Comparison of ENCODE assay signal across 8 mouse cellular contexts in genomic region chr8:94822637-94823560, GRCm38 (mm10). TPM values are rescaled to one million over a fixed set of nuclear protein-coding genes. Genes with fewer than 3 reads are reported as not detected.
DNase-seq lines count a peak whose midpoint lies in the region; ATAC-seq and TF ChIP-seq lines count a peak whose summit lies in the region.

No protein-coding gene starts in this region.

- no peak overlapping the region for H3K4me3 ChIP-seq in G1E (ENCODE audit: low read depth, low read length)
- H3K4me3 ChIP-seq in cortical plate, adult 2 months (ENCODE audit: insufficient read depth, low read length): no peak overlapping the region
- H3K4me3 ChIP-seq in kidney, embryonic 15.5 days (replicated peaks): peak overlapping the region; percentile 9; the same call in 1 of the 2 replicates
- no peak overlapping the region for H3K4me3 ChIP-seq in lung, embryonic 14.5 days (ENCODE audit: low read depth, low read length)

- H3K9ac ChIP-seq in kidney, embryonic 15.5 days: no peak overlapping the region
- no peak overlapping the region for H3K9ac ChIP-seq in lung, embryonic 14.5 days

- no peaks in the 10 kb centered on the region; the same call in 1 of the 2 replicates for H3K27me3 ChIP-seq in G1E (ENCODE audit: insufficient read depth, low read length)
- no peaks in the 10 kb centered on the region for H3K27me3 ChIP-seq in kidney, embryonic 15.5 days
- no peaks in the 10 kb centered on the region for H3K27me3 ChIP-seq in lung, embryonic 14.5 days (ENCODE audit: insufficient read depth, low read length)

- no peaks in the 10 kb centered on the region for H3K9me3 ChIP-seq in G1E (replicated peaks)
- no peaks in the 10 kb centered on the region for H3K9me3 ChIP-seq in kidney, embryonic 15.5 days (replicated peaks)
- no peaks in the 10 kb centered on the region for H3K9me3 ChIP-seq in lung, embryonic 14.5 days (ENCODE audit: low read depth, low read length)

- peak overlapping the region; percentile 46 for H3K4me2 ChIP-seq in kidney, embryonic 15.5 days
- no peak overlapping the region for H3K4me2 ChIP-seq in lung, embryonic 14.5 days

- 46% methylated on average over 23 of the region's 23 CpGs for WGBS in kidney, embryonic 15.5 days
- WGBS in lung, embryonic 14.5 days: 80% methylated on average over 23 of the region's 23 CpGs

- peak; percentile 77 for ATAC-seq in G1E (ENCODE audit: extremely low read depth, insufficient number of reproducible peaks, low FRiP score, poor library complexity, severe bottlenecking)
- ATAC-seq in kidney, embryonic 15.5 days (replicated peaks; ENCODE audit: low FRiP score): peak; percentile 85
- peak; percentile 73; the same call in 1 of the 2 replicates for ATAC-seq in lung, embryonic 14.5 days (ENCODE audit: insufficient read depth)
- 0 out of 2 replicates have a peak, but pooled peaks have one; percentile 27 for ATAC-seq in neutrophil, adult 5-6 weeks (ENCODE audit: extremely low read depth, insufficient number of reproducible peaks, low FRiP score, poor library complexity, severe bottlenecking)

- peaks cover 97% of the 10 kb centered on the region for H3K36me3 ChIP-seq in G1E (replicated peaks)
- peaks cover 73% of the 10 kb centered on the region for H3K36me3 ChIP-seq in kidney, embryonic 15.5 days
- H3K36me3 ChIP-seq in lung, embryonic 14.5 days (ENCODE audit: insufficient read depth): peaks cover 69% of the 10 kb centered on the region

- DNase-seq in 3T3-L1 (ENCODE audit: low read depth, low spot score): peak; percentile 78
- DNase-seq in G1E (ENCODE audit: low spot score): peak; percentile 63
- DNase-seq in heart, adult 8-10 months (ENCODE audit: low spot score): peak; percentile 63
- peak; percentile 76 for DNase-seq in lung, embryonic 14.5 days
- peak; percentile 60 for DNase-seq in thymus, postnatal 14 days

- no peak for TF ChIP-seq POLR2A in cortical plate, adult 2 months (IDR thresholded peaks at IDR 0.05; ENCODE audit: extremely low read depth, insufficient read depth, low read length)

- H3K4me1 ChIP-seq in G1E (ENCODE audit: insufficient read depth, low read depth, low read length): peaks cover 12% of the 10 kb centered on the region
- no peaks in the 10 kb centered on the region for H3K4me1 ChIP-seq in cortical plate, adult 2 months (ENCODE audit: control insufficient read depth, insufficient read depth, low read length)
- peaks cover 12% of the 10 kb centered on the region for H3K4me1 ChIP-seq in kidney, embryonic 15.5 days
- H3K4me1 ChIP-seq in lung, embryonic 14.5 days (ENCODE audit: insufficient read depth): no peaks in the 10 kb centered on the region

- peak; percentile 52; the same call in 1 of the 2 replicates for TF ChIP-seq CTCF in G1E (IDR thresholded peaks at IDR 0.05; ENCODE audit: low read depth, low read length)
- peak; percentile 75 for TF ChIP-seq CTCF in cortical plate, adult 2 months (IDR thresholded peaks at IDR 0.05; ENCODE audit: extremely low read depth, insufficient read depth, low read length)
- TF ChIP-seq CTCF in lung, embryonic 14.5 days (IDR thresholded peaks at IDR 0.05; ENCODE audit: low read depth): peak; percentile 75

- H3K27ac ChIP-seq in cortical plate, adult 2 months (ENCODE audit: insufficient read depth, low read length): no peak overlapping the region
- H3K27ac ChIP-seq in kidney, embryonic 15.5 days: no peak overlapping the region
- H3K27ac ChIP-seq in lung, embryonic 14.5 days (ENCODE audit: low read depth): no peak overlapping the region

RNA-seq across cellular contexts. Expression of gene Ccl17, which starts 12.6 kb away (rescaled TPM):
- total RNA-seq in G1E (2014; fragmentation: Nextera tagmentation) (not detected in 2 replicates), G1E (2017) (not detected in 2 replicates)
- polyA plus RNA-seq in G1E (2012): not detected in 2 replicates
- 4.4 TPM in 2 replicates for polyA plus RNA-seq in cortical plate, adult 2 months (2012; rRNA removed)
- not detected for total RNA-seq in heart, adult 8-10 months (2022)
- polyA plus RNA-seq in kidney, embryonic 15.5 days (2015; fragmentation: Nextera tagmentation; extraction: Ambion mirVana): not detected in 2 replicates
- polyA plus RNA-seq in lung, embryonic 14.5 days (2014; fragmentation: Nextera tagmentation; extraction: Ambion mirVana): not detected in 2 replicates
- total RNA-seq in neutrophil, adult 5-6 weeks (2017): not detected in 2 replicates

RNA-seq across cellular contexts. Expression of gene Coq9, which starts 15.2 kb away (rescaled TPM):
- total RNA-seq in G1E (2014; fragmentation: Nextera tagmentation) (60.7 and 68.8 TPM in 2 replicates), G1E (2017) (38.2 and 49.3 TPM in 2 replicates)
- 109 and 133 TPM in 2 replicates for polyA plus RNA-seq in G1E (2012)
- 103 and 110 TPM in 2 replicates for polyA plus RNA-seq in cortical plate, adult 2 months (2012; rRNA removed)
- 100 to 1,000 TPM; 675 to 794 (median 735) TPM for total RNA-seq in heart, adult 8-10 months (2022)
- polyA plus RNA-seq in kidney, embryonic 15.5 days (2015; fragmentation: Nextera tagmentation; extraction: Ambion mirVana): 81.0 and 83.6 TPM in 2 replicates
- 58.3 and 61.0 TPM in 2 replicates for polyA plus RNA-seq in lung, embryonic 14.5 days (2014; fragmentation: Nextera tagmentation; extraction: Ambion mirVana)
- 29.4 and 29.7 TPM in 2 replicates for total RNA-seq in neutrophil, adult 5-6 weeks (2017)

RNA-seq across cellular contexts. Expression of gene Ciapin1, which starts 15.3 kb away (rescaled TPM):
- 56.3 and 75.9 TPM in 2 replicates for total RNA-seq in G1E (2014; fragmentation: Nextera tagmentation)
- 54.0 and 61.0 TPM in 2 replicates for total RNA-seq in G1E (2017)
- polyA plus RNA-seq in G1E (2012): 450 and 629 TPM in 2 replicates
- polyA plus RNA-seq in cortical plate, adult 2 months (2012; rRNA removed): 38.2 and 39.1 TPM in 2 replicates
- 10 to 100 TPM; 72.2 to 85.6 (median 78.5) TPM for total RNA-seq in heart, adult 8-10 months (2022)
- polyA plus RNA-seq in kidney, embryonic 15.5 days (2015; fragmentation: Nextera tagmentation; extraction: Ambion mirVana): 115 and 126 TPM in 2 replicates
- polyA plus RNA-seq in lung, embryonic 14.5 days (2014; fragmentation: Nextera tagmentation; extraction: Ambion mirVana): 96.0 and 105 TPM in 2 replicates
- 25.2 and 26.1 TPM in 2 replicates for total RNA-seq in neutrophil, adult 5-6 weeks (2017)

RNA-seq across cellular contexts. Expression of gene Polr2c, which starts 34.4 kb away (rescaled TPM):
- total RNA-seq in G1E (2014; fragmentation: Nextera tagmentation): 92.6 and 95.8 TPM in 2 replicates
- 65.5 and 66.1 TPM in 2 replicates for total RNA-seq in G1E (2017)
- polyA plus RNA-seq in G1E (2012): 18.5 and 33.8 TPM in 2 replicates
- polyA plus RNA-seq in cortical plate, adult 2 months (2012; rRNA removed): 108 and 117 TPM in 2 replicates
- total RNA-seq in heart, adult 8-10 months (2022): 10 to 100 TPM; 65.4 to 71.4 (median 68.7) TPM
- 155 and 157 TPM in 2 replicates for polyA plus RNA-seq in kidney, embryonic 15.5 days (2015; fragmentation: Nextera tagmentation; extraction: Ambion mirVana)
- polyA plus RNA-seq in lung, embryonic 14.5 days (2014; fragmentation: Nextera tagmentation; extraction: Ambion mirVana): 162 and 169 TPM in 2 replicates
- total RNA-seq in neutrophil, adult 5-6 weeks (2017): 34.4 and 38.9 TPM in 2 replicates

RNA-seq across cellular contexts. Expression of gene Cx3cl1, which starts 51.1 kb away (rescaled TPM):
- total RNA-seq in G1E (2014; fragmentation: Nextera tagmentation): not detected in 2 replicates
- total RNA-seq in G1E (2017): 0.06 and 0.38 TPM in 2 replicates
- not detected in 2 replicates for polyA plus RNA-seq in G1E (2012)
- 654 and 664 TPM in 2 replicates for polyA plus RNA-seq in cortical plate, adult 2 months (2012; rRNA removed)
- 1 to 10 TPM; 5.7 to 8.2 (median 7.2) TPM for total RNA-seq in heart, adult 8-10 months (2022)
- polyA plus RNA-seq in kidney, embryonic 15.5 days (2015; fragmentation: Nextera tagmentation; extraction: Ambion mirVana): 9.6 and 9.8 TPM in 2 replicates
- 7.3 and 8.0 TPM in 2 replicates for polyA plus RNA-seq in lung, embryonic 14.5 days (2014; fragmentation: Nextera tagmentation; extraction: Ambion mirVana)
- not detected in 2 replicates for total RNA-seq in neutrophil, adult 5-6 weeks (2017)

Comparison
In these comparisons a context has a peak if more than half of its experiments do, and no peak if none do; other contexts are left out.
1. ATAC-seq: peak in every context shown above with its lines; median percentile 85 in kidney, embryonic 15.5 days; 77 in G1E; 73 in lung, embryonic 14.5 days; 27 in neutrophil, adult 5-6 weeks.